Mouse (Mus musculus) heart, adult 11 months (tissue): Measurements from ENCODE around the gene Slc51b.

ENCODE experiments used
- DNase-seq: peaks from one replicate; pipeline ENCODE4 v3.0.0; 2022

The Slc51b gene

GRCm38 (mm10) chr9:65365721-65366120 is 57.0 kb downstream of the Slc51b start:
- peak; percentile 61 for DNase-seq

DNA sequence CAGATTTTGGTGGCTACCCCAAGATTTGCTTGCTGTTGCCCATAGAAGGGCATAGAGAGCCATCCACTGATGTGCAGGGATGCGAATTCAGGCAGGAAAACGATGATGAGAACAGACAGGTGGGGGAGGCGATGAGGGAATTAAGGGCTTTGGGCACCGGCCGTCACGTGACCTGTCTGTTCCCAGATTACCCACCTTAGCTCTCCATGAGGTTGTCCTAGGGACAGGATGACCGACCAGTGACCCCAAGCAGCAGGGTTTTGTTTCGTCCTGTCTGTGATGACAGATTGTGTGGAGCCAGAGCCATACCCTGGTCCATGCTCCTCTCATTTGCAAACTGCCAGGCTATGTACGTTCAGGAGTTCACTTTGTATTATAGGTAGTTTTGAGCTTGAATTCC is 59.1 kb downstream of the Slc51b start:
- DNase-seq = peak; percentile 64
